Mouse (Mus musculus): ENCODE measurements around the gene Taf5.

The Taf5 gene

GRCm38 (mm10) chr19:47067096-47067882, at the start of gene Taf5:
Taf5 (plus strand) TSS chr19:47067746.
- peak; percentile 95 for DNase-seq (ENCODE audit: low read depth, low spot score)

- DNase-seq (ENCODE audit: low read depth, low spot score) = no peak
These were observed 49.7 kb upstream of the Taf5 start for GRCm38 (mm10) chr19:47017831-47018230.

GRCm38 (mm10) chr19:47018330-47018729, 49.2 kb upstream of the Taf5 start:
- no peak for DNase-seq (ENCODE audit: low read depth, low spot score)

GRCm38 (mm10) chr19:47019326-47019725, 48.2 kb upstream of the Taf5 start:
- DNase-seq (ENCODE audit: low read depth, low spot score) = no peak

GRCm38 (mm10) chr19:47022709-47023108, 44.8 kb upstream of the Taf5 start:
- no peak for DNase-seq (ENCODE audit: low read depth, low spot score)

DNA sequence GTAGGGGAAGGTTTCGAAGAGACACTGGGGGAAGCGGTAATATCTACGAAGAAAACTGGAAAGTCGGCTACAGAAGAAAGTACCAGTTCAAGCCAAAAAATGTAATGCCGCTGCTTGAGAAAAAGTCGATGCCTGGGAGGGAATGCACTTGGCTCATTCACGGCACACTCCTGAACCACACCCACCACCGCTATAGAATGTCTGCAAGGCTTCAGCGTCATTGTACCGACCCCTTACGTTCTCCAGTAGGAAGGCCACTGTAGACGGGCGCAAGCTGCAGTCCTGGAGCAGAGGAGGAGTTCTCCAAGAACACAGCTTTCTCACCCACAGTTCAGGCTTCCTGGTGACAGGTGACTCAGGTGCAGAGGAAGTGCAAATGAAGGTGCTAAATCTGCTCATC, 44.0 kb upstream of the Taf5 start:
- DNase-seq (ENCODE audit: low read depth, low spot score) = no peak

GRCm38 (mm10) chr19:47024954-47025353, 42.6 kb upstream of the Taf5 start:
- no peak for DNase-seq (ENCODE audit: low read depth, low spot score)

GRCm38 (mm10) chr19:47026513-47026912, 41.0 kb upstream of the Taf5 start:
- DNase-seq (ENCODE audit: low read depth, low spot score) = no peak

- DNase-seq (ENCODE audit: low read depth, low spot score) = no peak
These were observed 37.8 kb upstream of the Taf5 start for GRCm38 (mm10) chr19:47029796-47030195.

DNA sequence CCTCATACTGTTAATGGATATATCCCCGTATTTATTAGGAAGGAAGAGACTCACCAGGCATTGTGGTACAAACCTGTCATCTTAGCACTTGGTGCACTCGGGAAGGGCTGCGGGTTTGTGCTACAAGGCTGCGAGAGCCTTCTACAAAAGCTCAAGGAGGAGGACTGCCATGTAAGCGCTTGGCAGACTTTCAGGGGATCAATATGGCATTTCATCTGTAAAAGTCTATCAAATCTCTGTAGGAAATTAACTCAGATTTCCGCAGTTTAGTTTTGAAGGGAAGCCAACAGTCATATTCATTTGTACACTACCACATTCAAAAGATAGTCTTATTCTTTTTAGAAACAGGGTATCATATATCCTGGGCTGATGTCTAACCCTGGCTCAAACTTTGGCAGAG, 35.8 kb upstream of the Taf5 start:
- DNase-seq (ENCODE audit: low read depth, low spot score) = no peak

GRCm38 (mm10) chr19:47034916-47035315, 32.6 kb upstream of the Taf5 start:
- DNase-seq (ENCODE audit: low read depth, low spot score) = no peak

GRCm38 (mm10) chr19:47036596-47036995, 30.9 kb upstream of the Taf5 start:
- no peak for DNase-seq (ENCODE audit: low read depth, low spot score)

DNA sequence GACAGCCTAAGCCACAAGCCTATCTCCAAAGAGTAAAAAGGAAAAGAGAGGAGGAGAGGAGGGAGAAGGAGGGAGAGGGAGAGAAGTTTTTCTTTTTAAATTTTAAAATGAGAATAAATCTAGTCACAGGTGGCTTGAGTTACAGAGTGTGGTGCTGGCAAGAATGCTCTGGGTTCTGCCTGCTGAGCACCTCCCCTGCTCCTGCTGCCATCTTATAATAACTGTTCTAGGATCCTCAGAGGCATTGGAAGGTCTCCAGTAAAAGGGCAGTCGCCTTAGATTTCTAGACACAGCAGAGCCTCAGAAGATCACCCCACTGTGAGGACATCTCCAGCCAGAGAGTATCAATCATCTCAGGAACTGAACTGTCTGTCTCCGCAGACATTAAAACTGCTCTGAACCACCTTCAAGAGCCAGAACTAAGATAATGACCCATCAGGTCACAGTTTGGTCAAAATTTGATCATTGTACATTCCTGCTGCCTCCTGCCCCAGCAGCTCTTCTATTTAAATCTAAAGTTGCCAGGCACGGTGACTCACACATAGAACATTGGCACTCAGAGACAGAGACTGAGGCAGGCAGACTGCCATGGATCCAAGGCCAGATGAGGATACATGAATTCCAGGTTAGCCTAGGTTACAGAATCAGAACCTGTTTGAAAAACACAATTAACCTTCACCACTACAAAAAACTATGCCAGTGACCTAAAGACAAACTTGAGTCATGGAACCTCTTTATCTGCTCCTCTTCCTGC, 26.6 kb upstream of the Taf5 start:
- DNase-seq (ENCODE audit: low read depth, low spot score) = no peak

GRCm38 (mm10) chr19:47043608-47044007, 23.9 kb upstream of the Taf5 start:
- DNase-seq (ENCODE audit: low read depth, low spot score) = no peak

DNA sequence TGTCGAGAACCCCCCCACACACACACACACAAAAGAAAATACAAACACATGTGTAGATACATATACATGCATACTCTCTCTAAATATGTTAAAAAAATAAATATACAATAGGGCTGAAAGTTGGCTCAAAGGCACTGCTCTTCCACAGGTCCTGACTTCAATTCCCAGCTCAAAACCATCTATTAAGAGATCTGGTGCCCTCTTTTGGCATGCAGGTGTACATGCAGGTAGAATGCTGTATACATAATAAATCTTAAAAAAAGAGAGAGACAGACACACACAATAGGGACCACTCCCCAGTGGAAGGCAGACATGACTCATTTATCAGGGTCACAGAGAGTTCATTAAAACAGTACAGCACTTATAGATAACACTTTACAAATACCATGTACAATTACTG, 21.2 kb upstream of the Taf5 start:
- DNase-seq (ENCODE audit: low read depth, low spot score) = no peak

DNA sequence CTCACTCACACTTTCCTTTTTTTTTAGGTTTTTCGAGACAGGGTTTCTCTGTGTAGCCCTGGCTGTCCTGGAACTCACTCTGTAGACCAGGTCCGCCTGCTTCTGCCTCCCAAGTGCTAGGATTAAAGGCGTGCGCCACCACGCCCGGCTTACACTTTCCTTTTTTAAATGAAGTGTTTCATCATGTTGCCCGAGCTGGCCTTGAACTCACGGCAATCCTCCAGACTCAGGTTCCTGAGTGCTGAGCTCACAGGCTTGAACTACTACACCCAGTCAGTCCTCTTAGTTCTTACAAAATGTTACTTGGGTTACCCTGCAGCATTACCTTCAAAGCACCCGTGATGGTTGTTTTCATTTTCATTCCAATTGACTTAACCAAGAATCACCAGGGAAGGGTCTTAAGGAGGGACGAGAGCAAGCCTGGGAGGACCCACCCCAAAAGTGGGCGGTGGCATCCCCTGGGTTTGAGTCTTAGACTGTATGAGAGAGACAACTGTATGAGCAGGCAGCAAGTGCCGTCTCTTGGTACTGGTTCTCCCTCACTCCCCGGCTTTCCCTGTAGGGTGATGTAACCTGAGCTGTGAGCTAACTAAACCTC, 20.2 kb upstream of the Taf5 start:
- no peak for DNase-seq (ENCODE audit: low read depth, low spot score)

- no peak for DNase-seq (ENCODE audit: low read depth, low spot score)
These were observed 18.5 kb upstream of the Taf5 start for GRCm38 (mm10) chr19:47049061-47049460.

- DNase-seq (ENCODE audit: low read depth, low spot score) = no peak
These were observed 17.7 kb upstream of the Taf5 start for GRCm38 (mm10) chr19:47049840-47050239.

DNA sequence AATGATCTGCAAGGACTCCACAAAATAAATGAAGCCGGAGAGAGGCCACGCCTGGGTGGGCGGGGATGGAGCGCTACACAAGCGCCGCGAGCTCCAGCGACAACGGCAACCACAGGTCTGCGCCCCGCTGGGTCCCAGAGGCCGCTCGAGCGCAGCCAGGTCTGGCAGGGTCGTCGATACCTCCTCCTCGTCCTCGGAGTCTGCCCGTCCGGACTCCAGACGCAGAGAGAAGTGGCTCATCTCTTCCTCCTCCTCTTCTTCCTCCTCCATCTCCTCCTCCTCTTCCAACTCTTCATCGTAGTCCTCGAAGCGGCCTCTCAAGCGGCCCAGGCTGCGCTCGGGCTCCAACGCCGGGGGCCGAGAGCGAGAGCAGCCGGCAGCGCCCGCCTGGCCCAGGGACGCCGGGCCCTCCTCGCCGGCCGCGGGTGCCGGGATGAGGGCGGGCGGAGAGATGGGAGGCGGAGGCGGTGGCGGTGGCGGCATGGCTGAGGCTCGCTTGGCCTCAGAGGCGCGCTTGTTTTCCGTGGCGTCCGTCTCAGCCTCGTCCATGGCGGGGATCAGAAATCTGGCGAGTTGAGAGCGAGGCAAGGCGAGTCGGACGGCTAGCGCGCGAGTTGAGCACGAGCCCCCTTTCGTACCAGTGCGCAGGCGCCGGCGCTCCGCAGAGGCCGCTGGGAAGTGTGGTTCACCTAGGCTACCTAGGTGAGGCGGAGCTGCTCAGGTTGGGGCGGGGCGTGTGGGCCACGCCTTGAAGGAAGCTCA, 17.1 kb upstream of the Taf5 start, which contains the start of gene Pcgf6:
Gene Pcgf6 (minus strand): TSS at position 636 of the 762 bp plus-strand sequence.
- DNase-seq (ENCODE audit: low read depth, low spot score) = peak; percentile 73

- no peak for DNase-seq (ENCODE audit: low read depth, low spot score)
These were observed 14.6 kb upstream of the Taf5 start for GRCm38 (mm10) chr19:47052927-47053326.

DNA sequence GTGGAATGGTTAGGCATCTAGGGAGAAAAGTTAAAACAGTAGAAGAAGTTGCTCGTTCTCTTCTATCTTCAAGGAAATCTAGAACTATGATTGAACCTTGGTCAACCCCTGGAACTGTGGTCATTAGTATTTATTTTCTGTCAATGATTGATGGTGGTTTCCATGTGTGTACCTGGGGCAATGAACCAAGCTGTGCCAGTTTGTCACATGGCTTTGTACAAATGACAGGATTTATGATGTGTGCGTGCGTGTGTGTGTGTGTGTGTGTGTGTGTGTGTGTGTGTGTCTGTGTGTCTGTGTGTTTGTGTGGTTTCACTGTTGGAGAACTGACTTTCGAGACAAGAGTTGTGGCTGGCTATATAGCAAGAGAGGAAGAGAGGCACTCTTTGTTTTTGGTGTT, 14.1 kb upstream of the Taf5 start:
- no peak for DNase-seq (ENCODE audit: low read depth, low spot score)

DNA sequence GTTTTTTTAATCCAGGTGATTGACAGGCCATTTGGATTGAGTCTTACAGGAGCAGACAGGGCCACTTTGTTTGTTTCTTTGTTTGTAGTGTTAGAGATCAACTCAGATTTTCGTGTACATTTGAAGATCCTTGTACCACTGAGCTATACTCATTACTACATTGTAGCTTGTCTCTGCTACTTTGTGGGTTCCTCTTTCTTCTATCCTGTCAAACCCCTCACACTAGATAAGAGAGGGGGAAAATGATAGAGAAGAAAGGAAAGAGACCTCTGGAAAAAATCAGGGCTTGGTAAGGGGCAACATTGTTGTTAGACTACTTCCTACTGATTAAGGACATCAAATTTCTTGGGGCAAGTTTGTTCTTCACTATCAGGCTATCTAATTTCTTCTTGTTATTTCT, 9.9 kb upstream of the Taf5 start:
- DNase-seq (ENCODE audit: low read depth, low spot score) = no peak
